Mouse (Mus musculus): ENCODE measurements around the gene Pex5. TPM values are rescaled to one million over a fixed set of nuclear protein-coding genes. Genes with fewer than 3 reads are reported as not detected.
"Not testable (repeated sequence)": the region's sequence is repeated elsewhere in the genome, so short reads cannot be mapped to it uniquely, and the experiment has no call there.

Gene Pex5
- total RNA-seq, 2 experiments from 2014 or later, result 18.9 to 20.7 TPM

- no peak for ATAC-seq (replicated peaks; ENCODE audit: poor library complexity)
These were observed 13.1 kb upstream of the Pex5 start for GRCm38 (mm10) chr6:124427791-124428576.

GRCm38 (mm10) chr6:124427289-124427688 lies 12.4 kb upstream of the Pex5 start:
- no peak for ATAC-seq (replicated peaks; ENCODE audit: poor library complexity)

GRCm38 (mm10) chr6:124426604-124427003 lies 11.7 kb upstream of the Pex5 start:
- ATAC-seq (replicated peaks; ENCODE audit: poor library complexity), result no peak

- peak; percentile 23; the same call in 1 of the 2 replicates for ATAC-seq (replicated peaks; ENCODE audit: poor library complexity)
These were observed 10.7 kb upstream of the Pex5 start for GRCm38 (mm10) chr6:124425523-124425922.

- peak; percentile 29; the same call in 1 of the 2 replicates for ATAC-seq (replicated peaks; ENCODE audit: poor library complexity)
These were observed 10.2 kb upstream of the Pex5 start for GRCm38 (mm10) chr6:124425042-124425441.

GRCm38 (mm10) chr6:124424068-124424498 lies 9.2 kb upstream of the Pex5 start:
- ATAC-seq (replicated peaks; ENCODE audit: poor library complexity), result peak; percentile 78

GRCm38 (mm10) chr6:124418686-124419085 lies 3.8 kb upstream of the Pex5 start:
- no peak for ATAC-seq (replicated peaks; ENCODE audit: poor library complexity)

GRCm38 (mm10) chr6:124415347-124416088 lies 651 bp upstream of the Pex5 start:
- ATAC-seq (replicated peaks; ENCODE audit: poor library complexity), result peak; percentile 78

- ATAC-seq (replicated peaks; ENCODE audit: poor library complexity), result peak; percentile 35
These were observed 529 bp downstream of the Pex5 start for GRCm38 (mm10) chr6:124414150-124414926.

- peak; percentile 7 for ATAC-seq (replicated peaks; ENCODE audit: poor library complexity)
These were observed 1.1 kb downstream of the Pex5 start for GRCm38 (mm10) chr6:124413770-124414149.

GRCm38 (mm10) chr6:124408355-124408754 lies 6.5 kb downstream of the Pex5 start:
- no peak for ATAC-seq (replicated peaks; ENCODE audit: poor library complexity)

GRCm38 (mm10) chr6:124407180-124407579 lies 7.7 kb downstream of the Pex5 start:
- peak; percentile 87 for ATAC-seq (replicated peaks; ENCODE audit: poor library complexity)

- ATAC-seq (replicated peaks; ENCODE audit: poor library complexity), result no peak
These were observed 8.5 kb downstream of the Pex5 start for GRCm38 (mm10) chr6:124406326-124406725.

GRCm38 (mm10) chr6:124399738-124400137 lies 15.1 kb downstream of the Pex5 start:
- ATAC-seq (replicated peaks; ENCODE audit: poor library complexity), result no peak

GRCm38 (mm10) chr6:124394991-124395390 lies 19.9 kb downstream of the Pex5 start:
- not testable (repeated sequence) for ATAC-seq (replicated peaks; ENCODE audit: poor library complexity)

- ATAC-seq (replicated peaks; ENCODE audit: poor library complexity), result peak; percentile 40
These were observed 34.7 kb downstream of the Pex5 start for GRCm38 (mm10) chr6:124380142-124380541.

- ATAC-seq (replicated peaks; ENCODE audit: poor library complexity), result peak; percentile 35
These were observed 35.5 kb downstream of the Pex5 start for GRCm38 (mm10) chr6:124379331-124379730.

- ATAC-seq (replicated peaks; ENCODE audit: poor library complexity), result no peak
These were observed 37.2 kb downstream of the Pex5 start for GRCm38 (mm10) chr6:124377494-124378255.

GRCm38 (mm10) chr6:124376311-124376710 lies 38.6 kb downstream of the Pex5 start:
- peak; percentile 35 for ATAC-seq (replicated peaks; ENCODE audit: poor library complexity)

- peak; percentile 74 for ATAC-seq (replicated peaks; ENCODE audit: poor library complexity)
These were observed 39.4 kb downstream of the Pex5 start for GRCm38 (mm10) chr6:124375435-124375884.

Measured in megakaryocyte progenitor cell, adult 5-6 weeks (primary cell).